Mouse (Mus musculus): ENCODE results near the gene Slc12a6. TPM values are rescaled to one million over a fixed set of nuclear protein-coding genes. Genes with fewer than 3 reads are reported as not detected.

Gene Slc12a6
- polyA plus RNA-seq (2016; fragmentation: Nextera tagmentation; extraction: Ambion mirVana), result 8.2 and 9.7 TPM in 2 replicates

DNA sequence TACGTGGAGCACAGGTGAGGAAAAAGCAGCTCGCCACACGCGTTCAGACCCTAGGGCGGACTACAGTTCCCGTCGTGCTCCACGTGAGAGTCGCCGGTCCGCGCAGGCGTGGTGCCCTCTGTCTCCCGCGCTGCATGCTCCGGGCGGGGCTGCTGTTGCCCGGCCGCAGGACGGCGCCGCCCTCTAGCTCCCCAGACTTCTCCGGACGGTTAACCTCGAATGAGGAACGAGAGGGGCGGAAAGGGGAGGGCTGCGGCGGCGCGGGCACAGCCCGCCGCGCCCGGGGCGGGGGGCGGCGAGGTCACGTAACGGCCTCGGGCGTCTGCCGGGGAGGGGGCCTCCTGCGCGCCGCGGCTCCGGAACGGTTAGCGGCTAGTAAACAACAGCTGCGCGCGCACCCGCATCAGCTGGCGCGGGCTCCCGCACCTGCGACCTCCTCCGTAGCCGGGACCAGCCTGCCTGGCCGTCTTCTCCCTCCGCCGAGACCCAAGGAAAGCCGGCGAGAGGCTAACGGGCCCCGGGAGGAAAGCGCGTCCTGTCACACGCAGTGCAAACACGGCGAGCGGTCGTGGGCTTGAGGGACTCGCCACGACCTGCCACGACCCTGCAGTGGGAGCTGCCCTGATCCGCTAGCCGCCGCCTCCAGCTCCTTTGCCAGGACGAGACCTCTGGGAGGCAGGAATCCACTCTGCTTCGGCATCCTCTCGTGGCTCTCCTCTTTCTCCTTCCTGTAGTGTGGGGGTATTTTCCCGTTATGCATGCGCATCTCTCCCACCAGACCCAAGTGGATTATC lies at the start of gene Slc12a6:
Gene Slc12a6 (plus strand): TSS at position 378 of the 794 bp plus-strand sequence.
- Histone ChIP-seq H3K36me3 (replicated peaks) (no peaks in the 10 kb centered on the region; the same call in 1 of the 2 replicates), H3K9me3 (no peaks in the 10 kb centered on the region), H3K27me3 (replicated peaks; ENCODE audit: low read depth, poor library complexity, severe bottlenecking) (no peaks in the 10 kb centered on the region), H3K27ac (replicated peaks) (peak within 1 kb of the TSS; percentile 93), H3K4me3 (peak within 1 kb of the TSS; percentile 83), H3K4me1 (peaks cover 28% of the 10 kb centered on the region)
- peak; percentile 94 for DNase-seq (ENCODE audit: low spot score)
- WGBS, result under 1% methylated on average over 85 of the region's 85 CpGs

DNA sequence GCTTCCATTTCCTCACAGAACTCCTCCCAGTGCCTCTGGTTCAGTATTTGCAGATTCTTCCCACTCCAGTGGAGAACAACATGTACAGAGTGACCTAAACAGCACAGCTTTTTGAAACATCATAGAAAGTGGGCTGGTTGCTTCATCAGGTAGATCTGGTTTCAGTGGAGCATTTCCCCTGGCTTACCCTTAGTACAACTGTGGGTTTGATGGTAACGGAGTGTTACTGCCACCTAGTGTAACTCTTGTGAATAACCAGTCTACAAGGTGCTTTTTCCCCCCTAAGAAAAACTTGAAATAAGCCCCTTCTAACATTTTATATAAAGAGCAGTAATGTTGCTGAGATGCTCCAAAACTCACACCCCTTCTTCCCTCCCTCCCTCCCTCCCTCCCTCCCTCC lies 49.6 kb upstream of the Slc12a6 start:
- WGBS, result 7% methylated on average over 1 of the region's 1 CpGs
- no peaks in the 10 kb centered on the region for H3K4me1 ChIP-seq

GRCm38 (mm10) chr2:112217614-112218013 lies 48.0 kb upstream of the Slc12a6 start:
- no peak for DNase-seq (ENCODE audit: low spot score)
- 76% methylated on average over 6 of the region's 6 CpGs for WGBS
- Histone ChIP-seq H3K4me1 (no peaks in the 10 kb centered on the region), H3K4me3 (no peak overlapping the region), H3K9me3 (no peaks in the 10 kb centered on the region), H3K36me3 (replicated peaks) (no peaks in the 10 kb centered on the region), H3K27ac (replicated peaks) (no peak overlapping the region), H3K27me3 (replicated peaks; ENCODE audit: low read depth, poor library complexity, severe bottlenecking) (no peaks in the 10 kb centered on the region)

More for the DNA sequence above, 49.6 kb upstream of the Slc12a6 start:
- DNase-seq (ENCODE audit: low spot score), result peak; percentile 9
- H3K9me3 ChIP-seq, result no peaks in the 10 kb centered on the region
- H3K4me3 ChIP-seq, result no peak overlapping the region
- H3K27ac ChIP-seq (replicated peaks), result no peak overlapping the region
- no peaks in the 10 kb centered on the region for H3K27me3 ChIP-seq (replicated peaks; ENCODE audit: low read depth, poor library complexity, severe bottlenecking)
- no peaks in the 10 kb centered on the region for H3K36me3 ChIP-seq (replicated peaks)

- WGBS, result 92% methylated on average over 5 of the region's 5 CpGs
- no peak overlapping the region for H3K27ac ChIP-seq (replicated peaks)
- no peak for DNase-seq (ENCODE audit: low spot score)
- no peaks in the 10 kb centered on the region for H3K4me1 ChIP-seq
- H3K4me3 ChIP-seq, result no peak overlapping the region
- no peaks in the 10 kb centered on the region for H3K27me3 ChIP-seq (replicated peaks; ENCODE audit: low read depth, poor library complexity, severe bottlenecking)
- H3K9me3 ChIP-seq, result no peaks in the 10 kb centered on the region
- H3K36me3 ChIP-seq (replicated peaks), result no peaks in the 10 kb centered on the region
These were observed 44.7 kb upstream of the Slc12a6 start for GRCm38 (mm10) chr2:112220880-112221279.

DNA sequence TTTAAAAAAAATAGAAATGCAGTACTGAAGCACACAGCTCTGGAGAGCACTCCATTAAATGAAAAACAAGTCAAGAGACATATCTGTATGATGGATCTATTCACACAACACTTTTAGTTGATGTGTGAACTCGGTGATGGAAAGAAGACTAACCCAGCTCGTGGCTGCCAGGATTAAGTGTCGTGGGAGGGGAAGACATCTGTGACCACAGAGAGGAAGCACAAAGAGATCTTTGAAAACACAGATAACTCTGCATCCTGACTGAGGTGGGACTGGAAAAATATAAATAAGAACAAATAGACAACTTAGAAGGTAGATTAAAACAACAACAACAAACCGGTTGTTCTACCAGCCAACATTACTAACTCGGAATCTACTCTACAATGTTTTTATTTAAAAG lies 43.0 kb upstream of the Slc12a6 start:
- H3K4me3 ChIP-seq, result no peak overlapping the region
- no peaks in the 10 kb centered on the region for H3K9me3 ChIP-seq
- H3K27ac ChIP-seq (replicated peaks), result no peak overlapping the region
- H3K27me3 ChIP-seq (replicated peaks; ENCODE audit: low read depth, poor library complexity, severe bottlenecking), result no peaks in the 10 kb centered on the region
- H3K4me1 ChIP-seq, result no peaks in the 10 kb centered on the region
- DNase-seq (ENCODE audit: low spot score), result no peak
- 74% methylated on average over 5 of the region's 5 CpGs for WGBS
- no peaks in the 10 kb centered on the region for H3K36me3 ChIP-seq (replicated peaks)

DNA sequence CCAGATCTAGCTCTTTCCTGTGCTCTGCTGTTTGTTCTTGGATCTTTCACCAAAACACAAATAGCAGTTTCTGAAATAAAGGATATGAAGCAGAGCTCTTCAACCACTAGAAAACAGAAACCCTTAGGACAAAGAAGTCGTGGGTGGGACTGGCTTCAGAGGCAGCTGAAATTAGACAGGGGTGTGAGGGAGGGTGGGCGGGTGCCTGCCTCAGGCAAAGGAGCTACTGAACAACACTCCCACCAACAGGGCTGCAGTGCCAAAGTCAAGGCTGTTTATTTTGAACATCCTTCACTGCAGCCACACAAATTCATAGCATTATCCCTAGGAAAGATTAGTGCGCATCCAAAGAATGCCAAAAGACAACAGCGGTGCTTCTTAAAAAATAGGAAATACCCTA lies 41.3 kb upstream of the Slc12a6 start:
- H3K4me1 ChIP-seq, result no peaks in the 10 kb centered on the region
- H3K27ac ChIP-seq (replicated peaks), result no peak overlapping the region
- WGBS, result 66% methylated on average over 4 of the region's 4 CpGs
- no peaks in the 10 kb centered on the region for H3K36me3 ChIP-seq (replicated peaks)
- H3K9me3 ChIP-seq, result no peaks in the 10 kb centered on the region
- DNase-seq (ENCODE audit: low spot score), result no peak
- no peaks in the 10 kb centered on the region for H3K27me3 ChIP-seq (replicated peaks; ENCODE audit: low read depth, poor library complexity, severe bottlenecking)
- no peak overlapping the region for H3K4me3 ChIP-seq

- 77% methylated on average over 1 of the region's 1 CpGs for WGBS
- no peak overlapping the region for H3K4me3 ChIP-seq
These were observed 33.0 kb upstream of the Slc12a6 start for GRCm38 (mm10) chr2:112232623-112233022.

DNA sequence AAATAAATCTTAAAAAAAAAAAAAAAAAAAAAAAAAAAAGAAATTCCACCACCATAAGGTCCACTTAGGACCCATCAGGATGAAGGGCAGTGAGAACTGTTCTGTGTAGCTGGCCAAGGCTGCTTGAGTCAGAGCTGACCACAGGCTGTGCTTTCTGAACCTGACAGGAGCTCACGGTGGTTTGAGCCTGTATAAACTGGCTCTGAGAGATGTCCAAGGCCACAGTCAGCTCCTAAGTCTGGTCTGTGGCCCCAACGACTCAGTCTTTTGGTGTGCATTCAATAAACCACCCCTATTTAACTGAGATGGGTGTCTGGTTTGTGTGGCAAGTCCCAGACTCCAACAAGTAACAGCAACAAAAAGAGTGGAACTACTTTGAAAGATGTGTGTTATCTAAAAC lies 29.0 kb upstream of the Slc12a6 start:
- DNase-seq (ENCODE audit: low spot score), result no peak
- H3K27me3 ChIP-seq (replicated peaks; ENCODE audit: low read depth, poor library complexity, severe bottlenecking), result peaks cover 6% of the 10 kb centered on the region
- peaks cover 28% of the 10 kb centered on the region for H3K4me1 ChIP-seq
- H3K27ac ChIP-seq (replicated peaks), result no peak overlapping the region
- no peaks in the 10 kb centered on the region for H3K36me3 ChIP-seq (replicated peaks)
- 82% methylated on average over 2 of the region's 2 CpGs for WGBS
- H3K4me3 ChIP-seq, result no peak overlapping the region
- H3K9me3 ChIP-seq, result no peaks in the 10 kb centered on the region

More at GRCm38 (mm10) chr2:112232623-112233022, 33.0 kb upstream of the Slc12a6 start:
- Histone ChIP-seq H3K4me1 (no peaks in the 10 kb centered on the region), H3K27ac (replicated peaks) (no peak overlapping the region), H3K27me3 (replicated peaks; ENCODE audit: low read depth, poor library complexity, severe bottlenecking) (no peaks in the 10 kb centered on the region; the same call in 1 of the 2 replicates), H3K36me3 (replicated peaks) (no peaks in the 10 kb centered on the region), H3K9me3 (no peaks in the 10 kb centered on the region)
- DNase-seq (ENCODE audit: low spot score), result no peak

GRCm38 (mm10) chr2:112238006-112238405 lies 27.6 kb upstream of the Slc12a6 start:
- H3K4me3 ChIP-seq, result no peak overlapping the region
- no peak for DNase-seq (ENCODE audit: low spot score)
- H3K9me3 ChIP-seq, result no peaks in the 10 kb centered on the region
- WGBS, result 9% methylated on average over 4 of the region's 4 CpGs
- peaks cover 3% of the 10 kb centered on the region; the same call in 1 of the 2 replicates for H3K36me3 ChIP-seq (replicated peaks)
- H3K27me3 ChIP-seq (replicated peaks; ENCODE audit: low read depth, poor library complexity, severe bottlenecking), result peaks cover 6% of the 10 kb centered on the region
- no peak overlapping the region for H3K27ac ChIP-seq (replicated peaks)
- H3K4me1 ChIP-seq, result peaks cover 38% of the 10 kb centered on the region

DNA sequence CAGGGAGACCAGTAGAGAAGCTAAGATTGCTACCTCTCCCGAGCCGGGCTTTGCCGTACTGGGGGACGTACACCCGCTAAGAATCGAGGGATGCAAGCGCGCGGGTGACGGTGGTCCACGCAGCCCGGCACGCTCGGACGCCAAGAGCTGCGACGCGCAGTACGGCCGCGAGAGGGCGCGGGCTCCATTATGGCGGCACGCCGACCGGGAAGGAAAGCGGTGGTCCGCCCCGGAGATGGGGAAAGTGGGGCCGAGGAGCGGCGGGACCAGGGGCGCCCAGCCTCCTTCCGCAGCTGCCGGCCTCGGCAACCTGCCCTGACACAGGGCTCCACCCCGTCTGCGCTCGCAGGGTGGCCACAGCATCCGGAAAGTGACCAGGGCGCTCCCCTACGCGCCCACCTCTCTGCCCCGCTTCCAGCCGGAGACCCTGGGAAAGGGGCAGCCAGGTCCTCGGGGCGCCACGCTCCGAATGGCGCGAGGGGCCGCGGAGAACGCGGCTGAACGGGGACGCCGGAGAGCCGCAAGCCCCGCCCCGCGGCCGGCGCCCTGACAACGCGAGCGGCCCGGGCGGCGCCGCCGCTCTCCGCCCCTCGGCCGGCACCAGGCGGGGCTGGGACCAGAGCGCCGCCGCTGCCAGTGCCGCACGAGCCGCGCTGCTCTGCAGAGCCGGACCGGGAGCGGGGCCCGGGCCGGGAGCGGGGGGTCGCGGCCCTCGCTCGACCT lies 26.3 kb upstream of the Slc12a6 start, which contains the start of gene Lpcat4:
Gene Lpcat4 (plus strand): TSS at position 257 of the 723 bp plus-strand sequence.
- peaks cover 17% of the 10 kb centered on the region for H3K36me3 ChIP-seq (replicated peaks)
- H3K27ac ChIP-seq (replicated peaks), result peak within 1 kb of the TSS; percentile 97
- H3K4me3 ChIP-seq, result peak within 1 kb of the TSS; percentile 85
- H3K9me3 ChIP-seq, result no peaks in the 10 kb centered on the region
- peak; percentile 93 for DNase-seq (ENCODE audit: low spot score)
- H3K4me1 ChIP-seq, result peaks cover 44% of the 10 kb centered on the region
- under 1% methylated on average over 94 of the region's 94 CpGs for WGBS
- H3K27me3 ChIP-seq (replicated peaks; ENCODE audit: low read depth, poor library complexity, severe bottlenecking), result peaks cover 6% of the 10 kb centered on the region

GRCm38 (mm10) chr2:112239935-112240721 lies 25.5 kb upstream of the Slc12a6 start:
- Histone ChIP-seq H3K4me1 (peaks cover 44% of the 10 kb centered on the region), H3K27ac (replicated peaks) (peak overlapping the region; percentile 97), H3K27me3 (replicated peaks; ENCODE audit: low read depth, poor library complexity, severe bottlenecking) (peaks cover 6% of the 10 kb centered on the region), H3K4me3 (peak overlapping the region; percentile 85), H3K36me3 (replicated peaks) (peaks cover 21% of the 10 kb centered on the region), H3K9me3 (no peaks in the 10 kb centered on the region)
- peak; percentile 54 for DNase-seq (ENCODE audit: low spot score)
- WGBS, result under 1% methylated on average over 28 of the region's 28 CpGs

DNA sequence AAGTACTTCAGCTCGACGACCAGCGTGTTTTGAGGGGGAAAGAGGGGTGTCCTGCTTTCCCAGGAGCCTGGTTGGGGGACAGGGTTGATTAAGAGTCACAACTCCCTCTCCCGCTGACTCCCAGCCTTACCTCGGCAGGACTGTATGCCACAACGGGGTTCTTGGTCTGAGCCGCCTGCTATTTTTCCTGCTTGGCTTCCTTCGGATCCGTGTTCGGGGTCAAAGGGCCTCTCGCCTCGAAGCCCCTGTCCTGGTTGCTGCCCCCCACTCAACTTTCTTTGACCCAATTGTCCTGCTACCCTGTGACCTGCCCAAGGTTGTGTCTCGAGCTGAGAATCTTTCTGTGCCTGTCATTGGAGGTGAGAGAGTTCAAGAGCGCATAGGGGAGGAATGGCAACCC lies 23.8 kb upstream of the Slc12a6 start:
- DNase-seq (ENCODE audit: low spot score), result no peak
- Histone ChIP-seq H3K4me3 (no peak overlapping the region), H3K9me3 (no peaks in the 10 kb centered on the region), H3K27me3 (replicated peaks; ENCODE audit: low read depth, poor library complexity, severe bottlenecking) (peaks cover 6% of the 10 kb centered on the region), H3K27ac (replicated peaks) (no peak overlapping the region), H3K4me1 (peaks cover 44% of the 10 kb centered on the region), H3K36me3 (replicated peaks) (peaks cover 30% of the 10 kb centered on the region)
- 75% methylated on average over 14 of the region's 14 CpGs for WGBS

Data from embryonic facial prominence, embryonic 10.5 days (tissue).